Mouse (Mus musculus) CH12.LX (cell line): Measurements from ENCODE around the gene Agap3. TPM values are rescaled to one million over a fixed set of nuclear protein-coding genes. Genes with fewer than 3 reads are reported as not detected.
A peak's percentile ranks its signal among the peaks of the same experiment; 100 is the strongest.

ENCODE experiments used
- DNase-seq: peaks from one replicate; pipeline ENCODE4 v3.0.0-alpha.2; 2013; ENCODE audit errors: extremely low read depth
- H3K27ac ChIP-seq: 2 replicates; pipeline ENCODE4 v1.5.1; 2012; ENCODE audit warnings: low read depth, mild to moderate bottlenecking, control low read depth, moderate library complexity; ENCODE audit not compliant: insufficient read depth
- H3K27me3 ChIP-seq: replicated peaks from 2 replicates; pipeline ENCODE3; 2012; ENCODE audit warnings: inconsistent platforms
- H3K36me3 ChIP-seq, 2 experiments: replicated peaks in 1 of 2; 2 replicates each; pipeline versions ENCODE3 to v1.6.1; 2012; ENCODE audit warnings: inconsistent platforms in 1 of 2, low read length in 1 of 2, mild to moderate bottlenecking in 1 of 2, mixed read lengths in 1 of 2, moderate library complexity in 1 of 2; ENCODE audit not compliant: control insufficient read depth in 1 of 2, insufficient read depth in 1 of 2
- H3K4me1 ChIP-seq, 2 experiments: 2 replicates each; pipeline ENCODE4 v1.6.1; 2012; ENCODE audit warnings: inconsistent platforms in 1 of 2, moderate library complexity in 1 of 2; ENCODE audit not compliant: insufficient read depth in 2 of 2, control insufficient read depth in 1 of 2
- H3K4me2 ChIP-seq: 2 replicates; pipeline ENCODE4 v1.6.1; 2012; ENCODE audit warnings: low read depth, mild to moderate bottlenecking, control low read depth; ENCODE audit not compliant: poor library complexity, insufficient read depth, severe bottlenecking
- H3K4me3 ChIP-seq, 3 experiments: fragments of 150-350 bp in 1 of 3; sonication (generic) in 1 of 3; replicated peaks in 1 of 3; 2 replicates each; pipeline versions ENCODE3 to v1.5.1; 2011 to 2012; ENCODE audit warnings: low read depth in 2 of 3, low read length in 2 of 3, mild to moderate bottlenecking in 2 of 3, moderate library complexity in 2 of 3, control low read depth in 1 of 3, improper control_type of control experiment in 1 of 3, inconsistent platforms in 1 of 3, mixed read lengths in 1 of 3; ENCODE audit not compliant: poor library complexity in 1 of 3
- H3K79me2 ChIP-seq: replicated peaks from 2 replicates; pipeline ENCODE4 v1.6.1; 2012; ENCODE audit warnings: mild to moderate bottlenecking, moderate library complexity; ENCODE audit not compliant: control insufficient read depth, poor library complexity, insufficient read depth, severe bottlenecking; ENCODE audit errors: extremely low read depth
- H3K9ac ChIP-seq: 2 replicates; pipeline ENCODE4 v1.6.1; 2012; ENCODE audit warnings: low read depth, mild to moderate bottlenecking, control low read depth, moderate library complexity; ENCODE audit not compliant: insufficient read depth
- H3K9me3 ChIP-seq: replicated peaks from 2 replicates; pipeline ENCODE3; 2012; ENCODE audit warnings: low read length, inconsistent platforms, mixed read lengths
- CTCF ChIP-seq, 2 experiments: IDR thresholded peaks in 1 of 2; conservative IDR thresholded peaks in 1 of 2; 2 replicates each; pipeline ENCODE4 v1.5.1; 2011 to 2012; ENCODE audit warnings: low read depth in 2 of 2, low read length in 2 of 2, improper control_type of control experiment in 1 of 2, inconsistent platforms in 1 of 2, mild to moderate bottlenecking in 1 of 2, moderate library complexity in 1 of 2
- IRF4 ChIP-seq: IDR thresholded peaks from 2 replicates; pipeline ENCODE4 v1.6.1; 2014; ENCODE audit warnings: low read depth, mild to moderate bottlenecking, inconsistent platforms, low read length, improper control_type of control experiment
- KAT2A ChIP-seq: IDR thresholded peaks from 2 replicates; pipeline ENCODE4 v1.6.1; 2012; ENCODE audit warnings: low read length, improper control_type of control experiment, inconsistent platforms; ENCODE audit not compliant: insufficient replicate concordance
- MAX ChIP-seq: IDR thresholded peaks from 2 replicates; pipeline ENCODE4 v1.6.1; 2011; ENCODE audit warnings: low read length, improper control_type of control experiment
- MEF2A ChIP-seq: IDR thresholded peaks from 2 replicates; pipeline ENCODE4 v1.6.1; 2014; ENCODE audit warnings: low read depth, mild to moderate bottlenecking, inconsistent platforms, low read length, improper control_type of control experiment, borderline replicate concordance
- MYC ChIP-seq: IDR thresholded peaks from 2 replicates; pipeline ENCODE4 v1.6.1; 2011; ENCODE audit warnings: low read depth, mild to moderate bottlenecking, improper control_type of control experiment, low read length
- NELFE ChIP-seq: IDR thresholded peaks from 2 replicates; pipeline ENCODE4 v1.6.1; 2011; ENCODE audit warnings: low read depth, low read length, improper control_type of control experiment
- NRF1 ChIP-seq: IDR thresholded peaks from 2 replicates; pipeline ENCODE4 v1.6.1; 2014; ENCODE audit warnings: low read depth, mild to moderate bottlenecking, inconsistent platforms, low read length, improper control_type of control experiment, moderate library complexity
- POLR2AphosphoS2 ChIP-seq: IDR thresholded peaks from 2 replicates; pipeline ENCODE4 v1.6.1; 2011; ENCODE audit warnings: low read depth, low read length, improper control_type of control experiment
- SMC3 ChIP-seq: IDR thresholded peaks from 2 replicates; pipeline ENCODE4 v1.6.1; 2011; ENCODE audit warnings: low read depth, low read length, improper control_type of control experiment
- TCF12 ChIP-seq: IDR thresholded peaks from 2 replicates; pipeline ENCODE4 v1.6.1; 2014; ENCODE audit warnings: low read depth, mild to moderate bottlenecking, inconsistent platforms, low read length, improper control_type of control experiment
- UBTF ChIP-seq: IDR thresholded peaks from 2 replicates; pipeline ENCODE4 v1.6.1; 2012; ENCODE audit warnings: low read depth, mild to moderate bottlenecking, inconsistent platforms, low read length, improper control_type of control experiment, moderate library complexity
- ZC3H11A ChIP-seq: IDR thresholded peaks from 2 replicates; pipeline ENCODE4 v1.6.1; 2012; ENCODE audit warnings: low read depth, mild to moderate bottlenecking, inconsistent platforms, low read length, improper control_type of control experiment
- ZKSCAN1 ChIP-seq: IDR thresholded peaks from 2 replicates; pipeline ENCODE4 v1.6.1; 2012; ENCODE audit warnings: low read depth, inconsistent platforms, low read length, improper control_type of control experiment, borderline replicate concordance
- ZNF384 ChIP-seq: IDR thresholded peaks from 2 replicates; pipeline ENCODE4 v1.6.1; 2012; ENCODE audit warnings: low read depth, low read length, improper control_type of control experiment, inconsistent platforms
- dilution Hi-C: fragments of 300-500 bp; cut with MboI; formaldehyde crosslinking; loops from 2 replicates; pipeline ENCODE4 v1.14.3; 2020; ENCODE audit warnings: low sequenced_read_pairs; ENCODE audit not compliant: extremely low pct_unique_long_range_greater_than_20kb, extremely low pct_ligation_motif_present
- in situ Hi-C: fragments of 300-500 bp; cut with MboI; formaldehyde crosslinking; loops from 3 replicates; pipeline ENCODE4 v1.14.3; 2019; ENCODE audit warnings: low sequenced_read_pairs, low pct_ligation_motif_present, low pct_unique_long_range_greater_than_20kb, mixed read lengths
- polyA plus RNA-seq: library from polyadenylated mRNA; unstranded; fragments of >175 nt; gene quantifications from 2 replicates; pipeline ENCODE4 v1.2.1, GENCODE M21; 2012; ENCODE audit warnings: low read depth; ENCODE audit not compliant: insufficient read length
- total RNA-seq, 2 experiments: library from RNA; depleted of rRNA; stranded (reverse); fragments of 300-350 nt in 1 of 2; fragments of >200 nt in 1 of 2; gene quantifications; 2 replicates each; pipeline ENCODE4 v1.2.3; 2012 to 2014

Gene Agap3
- total and polyA plus RNA-seq, 3 experiments: 15.4 to 43.5 (median 38.0) TPM

- no peak for TF ChIP-seq ZC3H11A
- TF ChIP-seq SMC3: no peak
- TF ChIP-seq MYC: peak; percentile 71
- TF ChIP-seq TCF12: peak; percentile 66; the same call in 1 of the 2 replicates
- TF ChIP-seq NELFE: no peak
- peak; percentile 88 for TF ChIP-seq MAX
- no peak for TF ChIP-seq ZNF384
- peak; percentile 73 for TF ChIP-seq NRF1
Observed at GRCm38 (mm10) chr5:24451264-24452029, 530 bp upstream of the Agap3 start (continued).

GRCm38 (mm10) chr5:24452691-24453233, 785 bp downstream of the Agap3 start:
- TF ChIP-seq KAT2A (0 out of 2 replicates have a peak, but pooled peaks have one; percentile 32), CTCF (conservative IDR thresholded peaks at IDR 0.05 in 1 of 2, IDR thresholded peaks at IDR 0.05 in 1 of 2; ENCODE audit: low read depth in 2 of 2, low read length in 2 of 2) (peak in 1 of 2 experiments; percentile 14; a peak in 1 of 4 replicates), MEF2A (no peak)
- peaks cover 37% of the 10 kb centered on the region for H3K79me2 ChIP-seq
- DNase-seq: peak; percentile 27
- peak overlapping the region; percentile 91 for H3K9ac ChIP-seq
- H3K4me2 ChIP-seq: peak overlapping the region; percentile 95
- peaks cover 24 to 43% of the 10 kb centered on the region in 2 experiments for H3K4me1 ChIP-seq
- H3K27me3 ChIP-seq: peaks cover 30% of the 10 kb centered on the region
- in situ Hi-C loops (no loop called here), dilution Hi-C loops (no loop called here)
- no peak overlapping the region for H3K27ac ChIP-seq
- peaks cover 3 to 31% of the 10 kb centered on the region in 2 experiments for H3K36me3 ChIP-seq
- H3K9me3 ChIP-seq: no peaks in the 10 kb centered on the region
- peak overlapping the region; percentile 81 to 90 (median 84) for H3K4me3 ChIP-seq

- Histone ChIP-seq H3K36me3 (peaks cover 3 to 36% of the 10 kb centered on the region in 2 experiments), H3K9ac (peak overlapping the region; percentile 91), H3K27me3 (peaks cover 25% of the 10 kb centered on the region), H3K4me3 (peak overlapping the region; percentile 81 to 90 (median 84)), H3K4me2 (peak overlapping the region; percentile 95), H3K27ac (no peak overlapping the region), H3K4me1 (peaks cover 21 to 38% of the 10 kb centered on the region in 2 experiments), H3K9me3 (no peaks in the 10 kb centered on the region), H3K79me2 (peaks cover 37% of the 10 kb centered on the region)
- no peak for TF ChIP-seq CTCF (conservative IDR thresholded peaks at IDR 0.05 in 1 of 2, IDR thresholded peaks at IDR 0.05 in 1 of 2; ENCODE audit: low read depth in 2 of 2, low read length in 2 of 2)
- TF ChIP-seq IRF4: no peak
- TF ChIP-seq UBTF: no peak
- no peak for TF ChIP-seq SMC3
- no peak for TF ChIP-seq ZKSCAN1
- TF ChIP-seq POLR2AphosphoS2: no peak
- dilution Hi-C loops (no loop called here), in situ Hi-C loops (no loop called here)
- DNase-seq: no peak
Observed at GRCm38 (mm10) chr5:24453283-24453984, 1.5 kb downstream of the Agap3 start.
